In the genomic region with DNA sequence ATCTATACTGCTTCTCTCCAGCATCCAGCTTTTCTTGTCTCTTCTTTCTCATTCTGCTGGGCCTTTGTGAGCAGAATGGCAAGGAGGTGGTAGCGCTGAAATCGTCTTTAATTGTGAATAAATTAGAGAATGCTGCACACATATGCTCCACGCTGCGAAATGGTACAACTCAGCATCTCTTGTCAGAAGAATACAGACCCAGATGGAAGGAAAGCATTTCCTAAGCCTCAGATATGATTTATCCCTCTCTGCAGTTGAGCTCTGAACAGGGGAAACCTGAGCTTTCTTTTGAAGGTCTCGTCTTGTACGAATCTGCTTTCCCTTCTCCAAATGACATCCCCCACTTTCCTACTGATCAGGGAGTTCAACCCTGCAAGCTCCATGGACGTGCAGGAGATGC, we compare ENCODE assay signal across 14 mouse cellular contexts. TPM values are rescaled to one million over a fixed set of nuclear protein-coding genes. Genes with fewer than 3 reads are reported as not detected.
A peak's percentile ranks its signal among the peaks of the same experiment; 100 is the strongest.
DNase-seq lines count a peak whose midpoint lies in the region; TF ChIP-seq lines count a peak whose summit lies in the region.
"Had no signal": no experiment of that assay in that cellular context is flagged by ENCODE, and none has a peak within 500 bp of the region (broad histone marks: within the 10 kb centered on the region; RNA-seq: fewer than 3 reads in every experiment).

No protein-coding gene starts in this region.

- no peak for TF ChIP-seq CTCF in brain, embryonic 14.5 days (IDR thresholded peaks at IDR 0.05; ENCODE audit: borderline replicate concordance, extremely low read depth, insufficient read depth, insufficient read length)

- TF ChIP-seq POLR2A in brain, embryonic 14.5 days (IDR thresholded peaks at IDR 0.05; ENCODE audit: borderline replicate concordance, extremely low read depth, insufficient read depth, insufficient read length, poor library complexity, severe bottlenecking): no peak

- DNase-seq in layer of hippocampus, adult 18-20 months (ENCODE audit: low spot score in 2 of 2): peak; percentile 55 to 69
- DNase-seq in layer of hippocampus, postnatal 10 days (ENCODE audit: low spot score in 2 of 2): no peak
- peak; percentile 2 for DNase-seq in CD4-positive helper T cell, adult 2 months (ENCODE audit: low read depth, low spot score)
- peak; percentile 74 for DNase-seq in brain, embryonic 14.5 days (ENCODE audit: low read depth)
- peak; percentile 22 for DNase-seq in mesoderm, embryonic 11.5 days (ENCODE audit: low read depth, low spot score)
- no peak for DNase-seq in heart, adult 9 months (ENCODE audit: low spot score in 2 of 2)
- no peak for DNase-seq in urinary bladder, postnatal 14 days (ENCODE audit: low spot score)
- DNase-seq: cerebellum, adult 9-10 months; gastrocnemius, postnatal 36 days; heart, postnatal 10 days; lung, postnatal 10 days; thymus, postnatal 25 days had no signal

RNA-seq across cellular contexts. Expression of a gene that starts 48.4 kb away (rescaled TPM):
- total RNA-seq in layer of hippocampus, adult 18-20 months (2021): 100 to 1,000 TPM; 253 to 290 TPM
- total RNA-seq in layer of hippocampus, postnatal 10 days (2021): 100 to 1,000 TPM; 177 to 187 TPM
- polyA plus RNA-seq in brain, embryonic 14.5 days (2012; rRNA removed): 42.2 TPM in 2 replicates
- total RNA-seq: megakaryocyte, adult 5-6 weeks had no signal
- polyA plus RNA-seq: myocyte had no signal

Comparison
In these comparisons a context has a peak if more than half of its experiments do, and no peak if none do; other contexts are left out.
1. DNase-seq: peak in layer of hippocampus, adult 18-20 months (2 of 2), CD4-positive helper T cell, adult 2 months (single experiment), brain, embryonic 14.5 days (single experiment) and mesoderm, embryonic 11.5 days (single experiment); none in layer of hippocampus, postnatal 10 days (0 of 2), heart, adult 9 months (0 of 2) and urinary bladder, postnatal 14 days (single experiment).